Mouse (Mus musculus) kidney, adult 2 months (tissue): ENCODE results near the gene Cntnap5b. TPM values are rescaled to one million over a fixed set of nuclear protein-coding genes. Genes with fewer than 3 reads are reported as not detected.
A peak's percentile ranks its signal among the peaks of the same experiment; 100 is the strongest.

Experiments used
- DNase-seq: peaks from one replicate; pipeline ENCODE4 v3.0.0; 2021
- H3K27ac ChIP-seq: fragments of 200-500 bp; 2 replicates; pipeline ENCODE4 v1.5.1; 2012; ENCODE audit warnings: low read depth, low read length, control low read depth, inconsistent platforms; ENCODE audit not compliant: insufficient read depth
- H3K27me3 ChIP-seq: fragments of 200-500 bp; replicated peaks from 2 replicates; pipeline ENCODE4 v1.6.1; 2012; ENCODE audit warnings: mild to moderate bottlenecking, moderate library complexity, low read length, inconsistent platforms; ENCODE audit not compliant: control insufficient read depth, insufficient read depth
- H3K36me3 ChIP-seq: fragments of 200-500 bp; 2 replicates; pipeline ENCODE4 v1.6.1; 2012; ENCODE audit warnings: mild to moderate bottlenecking, moderate library complexity, low read length, inconsistent platforms; ENCODE audit not compliant: control insufficient read depth, insufficient read depth
- H3K4me1 ChIP-seq: fragments of 200-500 bp; 2 replicates; pipeline ENCODE4 v1.6.1; 2011; ENCODE audit warnings: low read length; ENCODE audit not compliant: control insufficient read depth, insufficient read depth
- H3K4me3 ChIP-seq: fragments of 200-500 bp; 2 replicates; pipeline ENCODE4 v1.5.1; 2011; ENCODE audit warnings: mild to moderate bottlenecking, low read depth, low read length, control low read depth; ENCODE audit not compliant: insufficient read depth
- CTCF ChIP-seq: fragments of 200-500 bp; conservative IDR thresholded peaks from 2 replicates; pipeline ENCODE4 v1.5.1; 2011; ENCODE audit warnings: low read depth, mild to moderate bottlenecking, control low read depth, low read length, moderate library complexity, mixed read lengths; ENCODE audit not compliant: insufficient read depth, insufficient read length
- POLR2A ChIP-seq: fragments of 200-500 bp; IDR thresholded peaks from one replicate; pipeline ENCODE4 v1.6.1; 2011; ENCODE audit warnings: low read depth, low read length, control low read depth
- WGBS: fragments of 180-500 bp; shearing (Covaris S2); methylation state at CpG from one replicate; pipeline ENCODE4 v1.1.7; 2018; 5-methylcytosine and 5-hydroxymethylcytosine counted together
- polyA plus RNA-seq: library from polyadenylated mRNA; depleted of rRNA; stranded (reverse); fragments of >200 nt; gene quantifications from 2 replicates; pipeline ENCODE4 v1.2.3, GENCODE M21; 2012; rRNA removed

Cntnap5b gene
- not detected in 2 replicates for polyA plus RNA-seq

- Histone ChIP-seq H3K4me3 (no peak within 1 kb of the TSS), H3K36me3 (no peaks in the 10 kb centered on the region), H3K27ac (no peak within 1 kb of the TSS), H3K4me1 (no peaks in the 10 kb centered on the region), H3K27me3 (no peaks in the 10 kb centered on the region)
- WGBS: 30% methylated on average over 7 of the region's 7 CpGs
- DNase-seq: no peak
- TF ChIP-seq CTCF: no peak
- no peak for TF ChIP-seq POLR2A
Observed at GRCm38 (mm10) chr1:99772614-99773013, at the start of gene Cntnap5b. Gene Cntnap5b (plus strand): TSS chr1:99772765.

DNA sequence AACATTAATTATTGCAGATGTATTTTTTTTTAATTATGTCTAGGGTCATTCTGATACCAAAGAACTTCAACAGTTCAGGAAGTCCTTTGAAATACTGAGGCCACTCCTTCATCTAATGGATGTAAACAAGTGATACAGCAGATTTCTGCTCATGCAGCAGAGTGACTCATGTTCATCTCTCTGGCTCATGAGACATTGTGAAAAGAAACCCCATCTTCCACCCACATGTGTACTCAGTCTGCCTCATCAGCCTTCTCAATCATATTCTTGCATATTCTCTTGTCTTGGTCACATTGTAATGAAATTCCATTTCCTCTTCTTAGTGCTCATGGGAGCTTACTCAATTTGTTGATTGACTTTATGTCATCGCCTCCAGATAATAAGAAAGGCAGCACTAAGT, 12.6 kb upstream of the Cntnap5b start:
- TF ChIP-seq POLR2A: no peak
- no peak for TF ChIP-seq CTCF
- no peak for DNase-seq
- H3K27me3 ChIP-seq: no peaks in the 10 kb centered on the region
- H3K4me1 ChIP-seq: no peaks in the 10 kb centered on the region
- WGBS: 86% methylated on average over 1 of the region's 1 CpGs
- no peaks in the 10 kb centered on the region for H3K36me3 ChIP-seq
- H3K27ac ChIP-seq: no peak overlapping the region
- no peak overlapping the region for H3K4me3 ChIP-seq

- H3K27ac ChIP-seq: no peak overlapping the region
- 2% methylated on average over 19 of the region's 19 CpGs for WGBS
- peak; percentile 12 for DNase-seq
- TF ChIP-seq POLR2A (no peak), CTCF (no peak)
- H3K4me3 ChIP-seq: no peak overlapping the region
- no peaks in the 10 kb centered on the region for H3K36me3 ChIP-seq
- no peaks in the 10 kb centered on the region for H3K4me1 ChIP-seq
- no peaks in the 10 kb centered on the region for H3K27me3 ChIP-seq
Observed at GRCm38 (mm10) chr1:99772183-99772582, 382 bp upstream of the Cntnap5b start.

- H3K27me3 ChIP-seq: no peaks in the 10 kb centered on the region
- no peak overlapping the region for H3K27ac ChIP-seq
- DNase-seq: peak; percentile 25
- no peak for TF ChIP-seq CTCF
- TF ChIP-seq POLR2A: no peak
- no peaks in the 10 kb centered on the region for H3K4me1 ChIP-seq
- 8% methylated on average over 4 of the region's 4 CpGs for WGBS
- no peak overlapping the region for H3K4me3 ChIP-seq
- no peaks in the 10 kb centered on the region for H3K36me3 ChIP-seq
Observed at GRCm38 (mm10) chr1:99774144-99774543, 1.6 kb downstream of the Cntnap5b start.

- no peaks in the 10 kb centered on the region for H3K4me1 ChIP-seq
- no peak for DNase-seq
- 76% methylated on average over 6 of the region's 6 CpGs for WGBS
- no peaks in the 10 kb centered on the region for H3K27me3 ChIP-seq
- no peak overlapping the region for H3K27ac ChIP-seq
- H3K36me3 ChIP-seq: no peaks in the 10 kb centered on the region
- no peak overlapping the region for H3K4me3 ChIP-seq
- TF ChIP-seq POLR2A (no peak), CTCF (no peak)
Observed at GRCm38 (mm10) chr1:99813334-99814110, 41.0 kb downstream of the Cntnap5b start.

DNA sequence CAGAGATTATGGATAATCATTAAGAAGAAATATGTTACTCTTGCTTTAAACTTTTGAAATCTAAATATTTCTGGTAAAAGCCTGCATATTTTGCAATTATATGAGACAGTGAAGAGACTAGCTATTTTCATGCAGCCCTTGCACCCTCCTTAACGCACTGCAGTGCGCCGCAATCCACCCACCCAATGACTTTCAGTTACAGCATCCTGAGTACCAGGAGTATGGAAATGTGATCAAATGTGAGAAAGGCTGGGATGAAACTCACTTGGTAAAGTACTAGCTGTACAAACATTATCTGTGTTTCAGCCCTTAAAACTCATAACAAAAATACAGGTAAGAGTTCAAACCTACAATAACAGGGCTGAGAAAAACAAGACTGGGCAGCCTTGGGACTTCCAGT, 99.8 kb downstream of the Cntnap5b start:
- no peak overlapping the region for H3K4me3 ChIP-seq
- 96% methylated on average over 3 of the region's 3 CpGs for WGBS
- H3K4me1 ChIP-seq: no peaks in the 10 kb centered on the region
- TF ChIP-seq POLR2A (no peak), CTCF (no peak)
- no peak for DNase-seq
- no peaks in the 10 kb centered on the region for H3K36me3 ChIP-seq
- no peaks in the 10 kb centered on the region for H3K27me3 ChIP-seq
- H3K27ac ChIP-seq: no peak overlapping the region

- WGBS: 42% methylated on average over 2 of the region's 2 CpGs
- TF ChIP-seq CTCF (no peak), POLR2A (no peak)
Observed at GRCm38 (mm10) chr1:99907774-99908173, 135.2 kb downstream of the Cntnap5b start.

GRCm38 (mm10) chr1:99943515-99943914, 170.9 kb downstream of the Cntnap5b start:
- no peak overlapping the region for H3K27ac ChIP-seq
- H3K4me1 ChIP-seq: no peaks in the 10 kb centered on the region
- TF ChIP-seq CTCF (no peak), POLR2A (no peak)
- H3K4me3 ChIP-seq: no peak overlapping the region
- DNase-seq: no peak
- H3K27me3 ChIP-seq: no peaks in the 10 kb centered on the region
- H3K36me3 ChIP-seq: no peaks in the 10 kb centered on the region

More at GRCm38 (mm10) chr1:99907774-99908173, 135.2 kb downstream of the Cntnap5b start:
- no peak overlapping the region for H3K4me3 ChIP-seq
- H3K4me1 ChIP-seq: no peaks in the 10 kb centered on the region
- no peak overlapping the region for H3K27ac ChIP-seq
- no peak for DNase-seq
- H3K27me3 ChIP-seq: no peaks in the 10 kb centered on the region
- no peaks in the 10 kb centered on the region for H3K36me3 ChIP-seq
